Mouse (Mus musculus) erythroblast, embryonic 14.5 days (primary cell): ENCODE measurements around the gene Gm6401.
"Not testable (repeated sequence)": the region's sequence is repeated elsewhere in the genome, so short reads cannot be mapped to it uniquely, and the experiment has no call there.

Experiments used
- GATA1 ChIP-seq: IDR thresholded peaks from 2 replicates; pipeline ENCODE4 v1.6.1; 2012; ENCODE audit warnings: low read length, inconsistent platforms, mixed read lengths
- TAL1 ChIP-seq: IDR thresholded peaks from 3 replicates; pipeline ENCODE4 v1.6.1; 2012; ENCODE audit warnings: low read length, inconsistent platforms, mixed read lengths

- TF ChIP-seq GATA1, TAL1: not testable (repeated sequence)
Observed at GRCm38 (mm10) chr14:41983225-41983624, 15.5 kb upstream of the Gm6401 start, which contains the start of gene Gm3543.
